Mouse (Mus musculus): ENCODE measurements around the gene Gm6358. TPM values are rescaled to one million over a fixed set of nuclear protein-coding genes. Genes with fewer than 3 reads are reported as not detected.

The Gm6358 gene
- polyA plus RNA-seq (2012; rRNA removed), result not detected in 2 replicates

GRCm38 (mm10) chr16:89140551-89140950 lies at the start of gene Gm6358:
Gene Gm6358 (plus strand): TSS chr16:89140851.

GRCm38 (mm10) chr16:89150786-89151185 lies 10.1 kb downstream of the Gm6358 start, which contains the start of gene Gm10061:
Gene Gm10061 (plus strand): TSS chr16:89151086.

GRCm38 (mm10) chr16:89157652-89158051 lies 17.0 kb downstream of the Gm6358 start, which contains the start of gene Gm9789:
Gene Gm9789 (plus strand): TSS chr16:89157952.

GRCm38 (mm10) chr16:89169190-89169589 lies 28.5 kb downstream of the Gm6358 start, which contains the start of gene Gm7735:
Gene Gm7735 (plus strand): TSS chr16:89169490.

GRCm38 (mm10) chr16:89174435-89174834 lies 33.8 kb downstream of the Gm6358 start, which contains the start of gene 1110057P08Rik:
Gene 1110057P08Rik (plus strand): TSS chr16:89174735.

Other genes starting within 250 kb of the Gm6358 start
- not detected in 2 replicates for gene Krtap19-5, start 244.4 kb upstream of the Gm6358 start, polyA plus RNA-seq (2012; rRNA removed)
- not detected in 2 replicates for gene Krtap19-9b, start 208.6 kb upstream of the Gm6358 start, polyA plus RNA-seq (2012; rRNA removed)
- gene Krtap16-3, start 178.0 kb upstream of the Gm6358 start, polyA plus RNA-seq (2012; rRNA removed), result not detected in 2 replicates
- gene Krtap22-2, start 130.1 kb upstream of the Gm6358 start, polyA plus RNA-seq (2012; rRNA removed), result not detected in 2 replicates
- not detected in 2 replicates for gene Gm10229, start 125.6 kb upstream of the Gm6358 start, polyA plus RNA-seq (2012; rRNA removed)
- gene Krtap6-1, start 109.2 kb upstream of the Gm6358 start, polyA plus RNA-seq (2012; rRNA removed), result not detected in 2 replicates
- not detected in 2 replicates for gene Gm10228, start 99.4 kb upstream of the Gm6358 start, polyA plus RNA-seq (2012; rRNA removed)
- gene Krtap6-5, start 93.0 kb upstream of the Gm6358 start, polyA plus RNA-seq (2012; rRNA removed), result not detected in 2 replicates
- not detected in 2 replicates for gene 1110025L11Rik, start 76.8 kb upstream of the Gm6358 start, polyA plus RNA-seq (2012; rRNA removed)
- gene Krtap6-3, start 56.8 kb upstream of the Gm6358 start, polyA plus RNA-seq (2012; rRNA removed), result not detected in 2 replicates
- gene Gm10061, start 10.2 kb downstream of the Gm6358 start, polyA plus RNA-seq (2012; rRNA removed), result not detected in 2 replicates
- gene Gm9789, start 17.1 kb downstream of the Gm6358 start, polyA plus RNA-seq (2012; rRNA removed), result not detected in 2 replicates
- not detected in 2 replicates for gene Gm7735, start 28.6 kb downstream of the Gm6358 start, polyA plus RNA-seq (2012; rRNA removed)
- not detected in 2 replicates for gene 1110057P08Rik, start 33.9 kb downstream of the Gm6358 start, polyA plus RNA-seq (2012; rRNA removed)
- not detected in 2 replicates for gene Krtap20-2, start 65.0 kb downstream of the Gm6358 start, polyA plus RNA-seq (2012; rRNA removed)